Mouse (Mus musculus) frontal cortex, postnatal 10 days (tissue): Measurements from ENCODE around the gene Nfyc.

ENCODE experiments used
- DNase-seq, 2 experiments: peaks; one replicate each; pipeline ENCODE4 v3.0.0; 2022; ENCODE audit warnings: low spot score in 2 of 2, mixed read lengths in 1 of 2

The Nfyc gene

GRCm38 (mm10) chr4:120831472-120831871, at the start of gene Nfyc:
TSS of gene Nfyc (minus strand) at chr4:120831572.
- DNase-seq: no peak

GRCm38 (mm10) chr4:120880731-120881432, 49.5 kb upstream of the Nfyc start:
- DNase-seq: no peak

GRCm38 (mm10) chr4:120879386-120879785, 48.0 kb upstream of the Nfyc start:
- no peak for DNase-seq

GRCm38 (mm10) chr4:120878728-120879127, 47.4 kb upstream of the Nfyc start:
- peak in 1 of 2 experiments; percentile 37 for DNase-seq

- DNase-seq: no peak
Observed at GRCm38 (mm10) chr4:120875961-120876360, 44.6 kb upstream of the Nfyc start.

GRCm38 (mm10) chr4:120870262-120870748, 38.9 kb upstream of the Nfyc start:
- no peak for DNase-seq

- no peak for DNase-seq
Observed at GRCm38 (mm10) chr4:120868988-120869387, 37.6 kb upstream of the Nfyc start.

GRCm38 (mm10) chr4:120868246-120868645, 36.9 kb upstream of the Nfyc start:
- DNase-seq: no peak

GRCm38 (mm10) chr4:120866211-120866610, 34.8 kb upstream of the Nfyc start:
- no peak for DNase-seq

- DNase-seq: no peak
Observed at GRCm38 (mm10) chr4:120859865-120860264, 28.5 kb upstream of the Nfyc start.

GRCm38 (mm10) chr4:120856376-120856775, 25.0 kb upstream of the Nfyc start:
- peak in 1 of 2 experiments; percentile 5 for DNase-seq

- peak in 1 of 2 experiments; percentile 7 for DNase-seq
Observed at GRCm38 (mm10) chr4:120855360-120856060, 24.1 kb upstream of the Nfyc start.

GRCm38 (mm10) chr4:120854588-120855319, 23.4 kb upstream of the Nfyc start, which contains the start of gene Rims3:
TSS of gene Rims3 (plus strand) at chr4:120854816.
- DNase-seq: peak in 1 of 2 experiments; percentile 64

- DNase-seq: peak in 1 of 2 experiments; percentile 58
Observed at GRCm38 (mm10) chr4:120850946-120851345, 19.6 kb upstream of the Nfyc start.

GRCm38 (mm10) chr4:120849451-120849850, 18.1 kb upstream of the Nfyc start:
- DNase-seq: no peak

- no peak for DNase-seq
Observed at GRCm38 (mm10) chr4:120848909-120849308, 17.5 kb upstream of the Nfyc start.

GRCm38 (mm10) chr4:120845098-120845497, 13.7 kb upstream of the Nfyc start:
- DNase-seq: no peak

GRCm38 (mm10) chr4:120844423-120845082, 13.2 kb upstream of the Nfyc start:
- no peak for DNase-seq

GRCm38 (mm10) chr4:120841342-120841741, 10.0 kb upstream of the Nfyc start:
- no peak for DNase-seq

GRCm38 (mm10) chr4:120830767-120831166, 605 bp downstream of the Nfyc start:
- no peak for DNase-seq

GRCm38 (mm10) chr4:120826418-120826817, 5.0 kb downstream of the Nfyc start:
- DNase-seq: no peak
